Mouse (Mus musculus) hindbrain, embryonic 16.5 days (tissue): ENCODE measurements around the gene Sez6l. TPM values are rescaled to one million over a fixed set of nuclear protein-coding genes. Genes with fewer than 3 reads are reported as not detected.

Experiments used
- ATAC-seq: fragments of 200-750 bp; cut with Nextera tagmentation; 2 replicates; pipeline ENCODE4 v1.8.0; 2017; ENCODE audit warnings: moderate TSS enrichment, moderate library complexity
- H3K27ac ChIP-seq: fragments of 300-500 bp; sonication (generic); 2 replicates; pipeline ENCODE4 v1.5.1; 2014; ENCODE audit warnings: low read depth, mild to moderate bottlenecking, control low read depth, low read length, moderate library complexity
- H3K27me3 ChIP-seq: fragments of 300-500 bp; sonication (generic); replicated peaks from 2 replicates; pipeline ENCODE4 v1.6.1; 2014; ENCODE audit warnings: low read length; ENCODE audit not compliant: control insufficient read depth, insufficient read depth
- H3K36me3 ChIP-seq: fragments of 300-500 bp; sonication (generic); 2 replicates; pipeline ENCODE4 v1.6.1; 2014; ENCODE audit warnings: mild to moderate bottlenecking, low read length, moderate library complexity, mixed read lengths; ENCODE audit not compliant: control insufficient read depth, insufficient read depth
- H3K4me1 ChIP-seq: fragments of 300-500 bp; sonication (generic); 2 replicates; pipeline ENCODE4 v1.6.1; 2014; ENCODE audit warnings: low read depth, low read length; ENCODE audit not compliant: control insufficient read depth, insufficient read depth
- H3K4me2 ChIP-seq: fragments of 300-500 bp; sonication (generic); 2 replicates; pipeline ENCODE4 v1.6.1; 2014; ENCODE audit warnings: mild to moderate bottlenecking, low read length, control low read depth, moderate library complexity
- H3K4me3 ChIP-seq: fragments of 300-500 bp; sonication (generic); 2 replicates; pipeline ENCODE4 v1.5.1; 2014; ENCODE audit warnings: mild to moderate bottlenecking, low read length, control low read depth, moderate library complexity
- H3K9ac ChIP-seq: fragments of 300-500 bp; sonication (generic); 2 replicates; pipeline ENCODE4 v1.6.1; 2014; ENCODE audit warnings: low read depth, mild to moderate bottlenecking, control low read depth, low read length, moderate library complexity
- H3K9me3 ChIP-seq: fragments of 300-500 bp; sonication (generic); 2 replicates; pipeline ENCODE4 v1.6.1; 2014; ENCODE audit warnings: mild to moderate bottlenecking, low read length, moderate library complexity; ENCODE audit not compliant: control insufficient read depth
- WGBS: fragments of 180-500 bp; shearing (Covaris S2); extraction: QIAGEN DNeasy Blood & Tissue Kit; methylation state at CpG from one replicate; pipeline ENCODE4 v1.1.7; 2014; 5-methylcytosine and 5-hydroxymethylcytosine counted together
- polyA plus RNA-seq: library from polyadenylated mRNA; unstranded; fragments of >200 nt; fragmentation: Nextera tagmentation; extraction: Ambion mirVana; gene quantifications from 2 replicates; pipeline ENCODE4 v1.2.1, GENCODE M21; 2015

Sez6l gene
- polyA plus RNA-seq, 1 experiment from 2014 or later: 42.8 TPM

DNA sequence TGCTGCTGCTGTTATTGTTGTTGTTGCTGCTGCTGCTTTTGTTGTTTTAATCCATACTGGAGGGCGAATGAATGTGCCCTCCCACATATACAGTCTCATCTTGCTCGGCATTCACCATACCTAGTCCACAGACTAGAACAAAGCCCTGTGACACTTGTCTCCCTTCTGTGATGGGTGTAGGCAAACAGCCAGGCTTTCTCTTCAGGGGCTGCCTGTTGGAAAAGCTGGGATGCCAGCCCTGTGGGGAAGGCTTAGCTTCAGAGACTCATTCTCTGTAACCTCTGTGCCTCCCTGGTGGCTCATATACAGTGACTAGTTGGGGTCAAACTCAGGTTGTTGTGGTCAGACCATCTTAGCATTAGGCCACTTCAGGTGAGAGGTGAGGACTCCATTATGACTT is 30.1 kb upstream of the Sez6l start:
- H3K27ac ChIP-seq: no peak overlapping the region
- WGBS: 44% methylated on average over 2 of the region's 2 CpGs

DNA sequence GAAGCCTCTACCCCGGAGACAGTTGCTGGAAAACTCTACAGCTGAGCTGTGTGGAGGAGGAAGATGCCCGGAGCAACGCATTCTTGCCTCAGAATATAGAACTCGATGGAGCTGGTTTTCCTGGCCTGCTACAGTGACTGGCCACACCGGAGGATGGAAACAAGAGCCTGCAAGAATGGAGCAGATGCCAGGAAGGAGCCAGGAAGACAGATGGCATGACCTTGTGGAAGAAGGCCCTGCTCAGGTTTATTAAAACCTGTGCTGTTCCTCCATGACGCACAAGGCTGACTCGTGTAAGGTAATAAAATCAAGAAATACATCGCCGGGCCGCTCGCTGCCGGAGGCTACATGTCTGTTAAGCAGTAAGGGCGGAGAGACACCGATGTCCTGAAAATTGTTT is 28.4 kb upstream of the Sez6l start:
- H3K4me2 ChIP-seq: no peak overlapping the region
- H3K27me3 ChIP-seq: no peaks in the 10 kb centered on the region
- H3K9me3 ChIP-seq: no peaks in the 10 kb centered on the region
- WGBS: 78% methylated on average over 14 of the region's 14 CpGs
- no peak for ATAC-seq
- no peaks in the 10 kb centered on the region for H3K36me3 ChIP-seq
- H3K27ac ChIP-seq: no peak overlapping the region
- H3K4me3 ChIP-seq: no peak overlapping the region
- H3K4me1 ChIP-seq: peaks cover 27% of the 10 kb centered on the region
- H3K9ac ChIP-seq: no peak overlapping the region

More for the DNA sequence above, 30.1 kb upstream of the Sez6l start:
- Histone ChIP-seq H3K27me3 (no peaks in the 10 kb centered on the region), H3K9me3 (no peaks in the 10 kb centered on the region), H3K9ac (no peak overlapping the region; the same call in 1 of the 2 replicates), H3K4me3 (no peak overlapping the region), H3K4me1 (peaks cover 22% of the 10 kb centered on the region), H3K4me2 (no peak overlapping the region), H3K36me3 (no peaks in the 10 kb centered on the region)
- ATAC-seq: no peak

DNA sequence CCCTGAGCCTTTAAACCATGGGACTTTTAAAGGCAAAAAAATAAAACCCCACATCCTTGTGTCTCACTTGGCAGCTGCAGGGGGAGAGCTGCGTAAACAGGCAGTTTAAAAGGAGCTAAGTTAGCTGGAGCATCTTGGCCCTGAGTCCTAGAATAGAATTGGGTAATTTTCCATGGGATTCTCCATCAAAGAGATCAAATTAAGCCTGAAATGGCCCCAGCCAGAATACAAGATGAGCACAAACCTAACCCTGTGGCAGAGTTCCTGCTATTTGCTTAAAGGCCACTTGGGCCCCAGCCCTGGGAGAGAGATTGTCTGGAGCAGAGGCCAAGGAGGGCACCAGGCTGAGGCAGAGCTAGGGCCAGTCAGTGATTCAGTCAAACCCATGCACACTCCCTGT is 27.3 kb upstream of the Sez6l start:
- H3K9ac ChIP-seq: no peak overlapping the region
- H3K27me3 ChIP-seq: no peaks in the 10 kb centered on the region
- no peak overlapping the region for H3K4me2 ChIP-seq
- H3K9me3 ChIP-seq: no peaks in the 10 kb centered on the region
- no peaks in the 10 kb centered on the region for H3K36me3 ChIP-seq
- H3K4me3 ChIP-seq: no peak overlapping the region
- ATAC-seq: no peak
- no peak overlapping the region for H3K27ac ChIP-seq
- 41% methylated on average over 1 of the region's 1 CpGs for WGBS
- H3K4me1 ChIP-seq: peaks cover 32% of the 10 kb centered on the region

DNA sequence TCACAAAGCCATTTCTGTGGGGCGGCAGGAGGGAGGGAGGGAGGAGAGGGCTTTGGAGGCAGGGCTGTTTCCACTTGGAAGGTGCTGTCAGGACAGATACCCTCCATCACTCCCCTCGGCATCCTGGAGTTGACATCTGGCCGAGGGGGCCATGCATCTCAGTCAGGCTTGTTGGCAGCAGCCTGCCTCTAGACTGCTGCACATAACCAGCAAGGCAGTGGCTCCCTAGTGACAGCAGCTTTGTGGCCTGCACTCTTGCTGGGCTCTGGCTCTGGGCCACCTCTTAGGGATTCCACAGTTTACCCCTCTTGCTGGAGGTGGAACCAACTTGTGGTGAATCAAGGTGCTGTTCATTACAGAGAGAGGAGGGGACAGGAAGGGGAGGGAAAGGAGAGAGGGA is 26.6 kb upstream of the Sez6l start:
- Histone ChIP-seq H3K4me3 (no peak overlapping the region), H3K36me3 (no peaks in the 10 kb centered on the region), H3K4me1 (peaks cover 32% of the 10 kb centered on the region), H3K27me3 (no peaks in the 10 kb centered on the region), H3K9ac (no peak overlapping the region; the same call in 1 of the 2 replicates), H3K9me3 (no peaks in the 10 kb centered on the region), H3K27ac (peak overlapping the region; percentile 42; the same call in 1 of the 2 replicates), H3K4me2 (no peak overlapping the region)
- ATAC-seq: peak; percentile 48
- WGBS: 14% methylated on average over 3 of the region's 3 CpGs

DNA sequence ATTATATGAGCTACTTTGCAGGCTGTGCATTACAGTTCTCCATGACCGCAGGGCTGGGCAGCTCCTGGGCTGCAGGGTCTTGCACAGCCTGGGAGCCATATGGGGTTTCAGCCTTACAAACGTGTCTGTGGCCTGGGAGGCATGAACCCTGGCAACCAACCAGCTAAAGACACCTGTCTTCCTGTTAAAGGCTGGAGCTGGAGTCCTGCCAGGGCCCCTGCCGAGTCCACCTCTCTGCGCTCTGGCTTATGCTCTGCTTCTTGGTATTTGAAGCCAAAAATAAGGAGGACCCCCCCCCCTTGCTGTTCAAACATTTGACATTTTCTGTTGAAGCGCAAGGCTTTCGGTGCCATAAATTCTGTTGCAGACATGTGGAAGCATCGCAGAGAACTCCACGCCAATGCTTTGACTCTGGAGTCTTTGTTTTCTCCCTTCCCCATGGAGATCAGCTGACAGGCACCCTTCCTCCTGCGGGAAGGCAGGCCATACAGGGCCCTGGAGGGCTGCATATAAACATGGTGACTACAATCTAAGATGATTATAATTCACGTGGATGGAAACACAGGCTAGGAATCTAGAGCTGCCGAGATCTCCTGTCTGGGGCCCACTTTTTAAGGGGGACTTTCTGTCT is 23.4 kb upstream of the Sez6l start:
- Histone ChIP-seq H3K4me1 (peaks cover 27% of the 10 kb centered on the region), H3K4me3 (no peak overlapping the region), H3K9me3 (no peaks in the 10 kb centered on the region), H3K4me2 (no peak overlapping the region), H3K9ac (0 out of 2 replicates have a peak overlapping the region, but pooled peaks have one; percentile 38), H3K27ac (peak overlapping the region; percentile 21), H3K36me3 (no peaks in the 10 kb centered on the region), H3K27me3 (no peaks in the 10 kb centered on the region)
- 27% methylated on average over 11 of the region's 11 CpGs for WGBS
- no peak for ATAC-seq

DNA sequence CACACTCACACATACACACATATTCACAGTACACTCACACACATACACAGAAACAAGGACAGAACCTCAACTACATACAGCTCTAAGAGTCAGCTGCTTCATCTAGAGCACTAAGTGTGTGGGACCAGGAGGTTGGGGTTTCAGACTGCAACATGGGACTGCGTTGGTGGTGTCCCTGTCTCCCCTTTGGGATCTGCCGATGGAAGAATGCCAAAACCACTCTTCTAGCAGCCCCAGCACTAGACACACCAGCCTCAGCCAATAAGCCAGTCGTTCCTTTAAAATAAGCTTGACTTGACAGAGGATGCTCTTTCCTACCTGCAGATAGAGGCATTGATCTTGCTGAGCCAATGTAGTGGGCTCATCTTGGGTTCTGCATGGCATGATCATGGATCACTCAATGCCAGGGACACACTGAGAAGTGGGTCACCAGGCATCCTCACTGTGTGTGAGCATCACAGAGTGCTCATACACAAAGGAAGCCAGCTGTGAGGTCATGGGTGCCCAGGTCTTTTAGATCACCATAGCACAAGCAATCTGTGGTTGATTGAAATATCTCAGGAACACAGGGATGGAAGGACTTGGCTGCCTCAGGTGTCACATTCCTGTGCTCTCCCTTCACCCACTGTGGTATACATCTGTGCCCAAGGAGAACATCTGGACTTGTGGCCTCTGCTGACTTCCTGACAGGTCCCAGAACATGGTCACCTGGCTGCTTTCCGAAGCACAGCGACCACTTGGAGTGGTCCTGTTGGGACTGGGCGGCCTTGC is 22.7 kb upstream of the Sez6l start:
- peak overlapping the region; percentile 35 for H3K27ac ChIP-seq

DNA sequence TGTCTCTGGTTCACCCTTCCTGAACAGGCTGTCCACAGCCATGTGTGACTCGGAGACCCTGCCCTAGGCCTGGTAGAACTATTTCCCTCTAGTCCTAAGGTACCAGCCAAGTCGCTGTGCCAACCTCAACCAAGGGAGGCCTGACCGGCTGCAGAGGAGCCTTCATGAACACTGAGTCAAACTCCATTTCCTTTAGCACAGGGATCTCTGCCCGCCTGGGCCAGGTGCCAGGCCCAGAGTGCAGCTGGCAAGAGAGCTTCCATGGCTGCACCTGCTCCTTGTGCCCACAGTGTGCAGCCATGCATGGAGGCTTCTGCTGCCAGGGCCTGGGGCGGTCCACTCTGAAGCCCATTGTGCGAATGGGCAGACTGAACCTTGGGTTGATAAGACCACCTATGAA is 20.9 kb upstream of the Sez6l start:
- Histone ChIP-seq H3K9me3 (no peaks in the 10 kb centered on the region), H3K4me2 (no peak overlapping the region), H3K36me3 (no peaks in the 10 kb centered on the region), H3K9ac (no peak overlapping the region), H3K4me1 (peaks cover 22% of the 10 kb centered on the region), H3K4me3 (no peak overlapping the region), H3K27me3 (no peaks in the 10 kb centered on the region), H3K27ac (peak overlapping the region; percentile 59)
- WGBS: 62% methylated on average over 6 of the region's 6 CpGs
- peak; percentile 82 for ATAC-seq

More for the DNA sequence above, 22.7 kb upstream of the Sez6l start:
- ATAC-seq: no peak
- Histone ChIP-seq H3K9ac (0 out of 2 replicates have a peak overlapping the region, but pooled peaks have one; percentile 38), H3K27me3 (no peaks in the 10 kb centered on the region), H3K9me3 (no peaks in the 10 kb centered on the region), H3K4me2 (no peak overlapping the region), H3K4me3 (no peak overlapping the region), H3K4me1 (peaks cover 29% of the 10 kb centered on the region), H3K36me3 (no peaks in the 10 kb centered on the region)
- WGBS: 79% methylated on average over 6 of the region's 6 CpGs

DNA sequence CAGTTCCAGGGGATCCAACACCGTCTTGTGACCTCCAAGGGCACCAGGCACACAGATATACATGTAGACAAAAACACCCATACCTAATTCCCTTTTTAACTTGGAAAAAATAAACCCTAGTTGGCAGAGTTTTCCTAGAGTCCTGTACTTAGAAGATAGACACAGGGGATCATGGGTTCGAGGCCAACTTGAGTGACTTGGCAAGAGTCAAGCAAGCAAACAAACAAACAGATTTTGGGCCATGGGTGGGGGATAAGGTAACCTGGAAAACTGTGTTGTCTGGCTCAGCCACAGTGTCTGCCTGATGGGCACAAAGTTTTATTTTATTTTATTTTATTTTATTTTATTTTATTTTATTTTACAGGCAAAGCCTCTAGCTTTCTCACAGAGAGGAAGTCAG is 20.3 kb upstream of the Sez6l start:
- Histone ChIP-seq H3K4me1 (peaks cover 22% of the 10 kb centered on the region), H3K27ac (peak overlapping the region; percentile 59), H3K36me3 (no peaks in the 10 kb centered on the region), H3K9ac (no peak overlapping the region), H3K4me2 (no peak overlapping the region), H3K27me3 (no peaks in the 10 kb centered on the region), H3K9me3 (no peaks in the 10 kb centered on the region), H3K4me3 (no peak overlapping the region)
- ATAC-seq: no peak
- 75% methylated on average over 2 of the region's 2 CpGs for WGBS

DNA sequence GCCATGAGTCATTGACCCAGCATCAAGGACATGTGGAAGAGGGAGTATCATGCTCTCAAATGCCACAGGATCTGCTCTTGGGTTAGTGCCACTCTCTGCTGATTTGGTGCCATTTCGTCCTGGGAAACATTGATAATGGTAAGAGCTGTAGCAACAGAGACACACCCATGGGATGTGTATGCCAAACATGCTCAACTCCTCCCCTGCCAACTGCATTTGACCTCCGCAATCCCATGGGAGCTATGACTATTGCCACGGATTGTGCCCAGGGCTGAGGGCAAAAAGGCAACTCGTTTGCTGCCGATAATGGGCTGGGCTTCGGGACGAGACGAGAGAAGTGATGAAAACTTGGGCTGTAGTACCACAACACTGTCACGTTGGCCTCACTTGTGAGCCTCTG is 19.7 kb upstream of the Sez6l start:
- H3K9me3 ChIP-seq: no peaks in the 10 kb centered on the region
- peaks cover 22% of the 10 kb centered on the region for H3K4me1 ChIP-seq
- no peaks in the 10 kb centered on the region for H3K36me3 ChIP-seq
- H3K27ac ChIP-seq: no peak overlapping the region
- H3K9ac ChIP-seq: no peak overlapping the region
- no peak overlapping the region for H3K4me2 ChIP-seq
- no peaks in the 10 kb centered on the region for H3K27me3 ChIP-seq
- ATAC-seq: no peak
- H3K4me3 ChIP-seq: no peak overlapping the region
- 72% methylated on average over 9 of the region's 9 CpGs for WGBS
